Mouse (Mus musculus): ENCODE measurements around the gene Tmem39b.

- TF ChIP-seq GATA1 (IDR thresholded peaks at IDR 0.05; ENCODE audit: low read length) (no peak), TAL1 (IDR thresholded peaks at IDR 0.05; ENCODE audit: low read length) (no peak)
Observed at GRCm38 (mm10) chr4:129702454-129702853, 5.8 kb upstream of the Tmem39b start.

Measured in erythroblast, embryonic 14.5 days (primary cell).